Comparison of ENCODE assay signal across 11 mouse cellular contexts in genomic region chr16:95956618-95957017, GRCm38 (mm10). TPM values are rescaled to one million over a fixed set of nuclear protein-coding genes. Genes with fewer than 3 reads are reported as not detected.
A peak's percentile ranks its signal among the peaks of the same experiment; 100 is the strongest.
DNase-seq lines count a peak whose midpoint lies in the region; ATAC-seq and TF ChIP-seq lines count a peak whose summit lies in the region.
"Had no signal": no experiment of that assay in that cellular context is flagged by ENCODE, and none has a peak within 500 bp of the region (broad histone marks: within the 10 kb centered on the region; RNA-seq: fewer than 3 reads in every experiment).

No protein-coding gene starts in this region.

- DNase-seq in left cerebral cortex, adult 2 months (ENCODE audit: extremely low spot score in 1 of 2, low spot score in 2 of 2) = no peak
- no peak for DNase-seq in left cerebral cortex, adult 11 months (ENCODE audit: low spot score)
- DNase-seq in 416B (ENCODE audit: low read depth) (peak; percentile 35), A20 (ENCODE audit: low read depth, low spot score) (peak; percentile 41)
- DNase-seq in forelimb bud, embryonic 11.5 days (ENCODE audit: low read depth, low spot score) = peak; percentile 33
- no peak for DNase-seq in frontal cortex, postnatal 14 days (ENCODE audit: low spot score in 2 of 2)
- DNase-seq: cerebellum, postnatal 25 days; heart, postnatal 36 days had no signal

- ATAC-seq in erythroblast, adult 5-6 weeks (replicated peaks; ENCODE audit: low FRiP score, poor library complexity, severe bottlenecking) = no peak
- ATAC-seq: forebrain, embryonic 14.5 days had no signal

- H3K27ac ChIP-seq in left cerebral cortex, adult 2 months = no peak overlapping the region
- H3K27ac ChIP-seq: limb, embryonic 13.5 days had no signal

- peak; percentile 29; the same call in 1 of the 2 replicates for TF ChIP-seq CTCF in left cerebral cortex, adult 2 months (IDR thresholded peaks at IDR 0.05)

- intact Hi-C loops in left cerebral cortex, adult 2 months (cut with DNase I) = no loop called here

- no peak overlapping the region for H3K4me3 ChIP-seq in left cerebral cortex, adult 2 months
- H3K4me3 ChIP-seq: limb, embryonic 13.5 days had no signal

RNA-seq across cellular contexts. Expression of gene Psmg1, which starts 34.1 kb away (rescaled TPM):
- total RNA-seq in left cerebral cortex, adult 2 months (2021) = 10 to 100 TPM; 15.9 to 16.0 TPM
- total RNA-seq in erythroblast, adult 5-6 weeks (2015; ENCODE audit: low replicate concordance) = 12.3 and 21.3 TPM in 2 replicates
- 5.1 and 10.3 TPM in 2 replicates for total RNA-seq in erythroblast, adult 5-6 weeks (2017; ENCODE audit: low replicate concordance)

Comparison
In these comparisons a context has a peak if more than half of its experiments do, and no peak if none do; other contexts are left out.
1. DNase-seq: peak in 416B (single experiment), A20 (single experiment) and forelimb bud, embryonic 11.5 days (single experiment); none in left cerebral cortex, adult 2 months (0 of 2), left cerebral cortex, adult 11 months (single experiment) and frontal cortex, postnatal 14 days (0 of 2).